Mouse (Mus musculus) small intestine, adult 2 months (tissue): ENCODE data around the gene Zcchc13.

Source experiments
- CTCF ChIP-seq: fragments of 200-500 bp; IDR thresholded peaks from 2 replicates; pipeline ENCODE4 v1.5.1; 2012; ENCODE audit warnings: low read depth, mild to moderate bottlenecking, control low read depth, inconsistent platforms, low read length, moderate library complexity, mixed read lengths; ENCODE audit not compliant: insufficient replicate concordance, insufficient read length; ENCODE audit errors: extremely low read depth
- POLR2A ChIP-seq: fragments of 200-500 bp; IDR thresholded peaks from 2 replicates; pipeline ENCODE4 v1.6.1; 2012; ENCODE audit warnings: low read depth, mild to moderate bottlenecking, control low read depth, inconsistent platforms, low read length, moderate library complexity

DNA sequence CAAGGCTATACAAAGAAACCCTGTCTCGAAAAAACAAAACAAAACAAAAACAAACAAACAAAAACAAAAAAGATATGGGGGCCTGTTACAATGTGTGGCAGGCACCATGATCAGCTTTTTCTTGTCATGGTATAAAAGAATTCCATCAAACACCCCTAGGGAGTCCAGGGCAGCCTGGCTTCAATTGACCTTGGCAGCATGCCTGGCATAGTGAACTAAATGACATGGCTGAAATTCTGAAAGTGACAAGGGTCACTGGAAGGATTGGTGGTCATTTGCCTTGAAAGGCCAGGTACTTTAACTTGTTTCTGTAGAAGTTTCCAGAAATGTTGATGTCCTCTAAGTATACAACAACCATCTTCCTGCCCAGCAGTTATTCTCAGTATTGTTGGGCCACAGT, 13.9 kb downstream of the Zcchc13 start:
- no peak for TF ChIP-seq CTCF
- no peak for TF ChIP-seq POLR2A
